Mouse (Mus musculus): ENCODE measurements around the gene Nelfb. TPM values are rescaled to one million over a fixed set of nuclear protein-coding genes. Genes with fewer than 3 reads are reported as not detected.

Gene Nelfb
- polyA plus RNA-seq, 1 experiment from 2014 or later = 124 TPM

DNA sequence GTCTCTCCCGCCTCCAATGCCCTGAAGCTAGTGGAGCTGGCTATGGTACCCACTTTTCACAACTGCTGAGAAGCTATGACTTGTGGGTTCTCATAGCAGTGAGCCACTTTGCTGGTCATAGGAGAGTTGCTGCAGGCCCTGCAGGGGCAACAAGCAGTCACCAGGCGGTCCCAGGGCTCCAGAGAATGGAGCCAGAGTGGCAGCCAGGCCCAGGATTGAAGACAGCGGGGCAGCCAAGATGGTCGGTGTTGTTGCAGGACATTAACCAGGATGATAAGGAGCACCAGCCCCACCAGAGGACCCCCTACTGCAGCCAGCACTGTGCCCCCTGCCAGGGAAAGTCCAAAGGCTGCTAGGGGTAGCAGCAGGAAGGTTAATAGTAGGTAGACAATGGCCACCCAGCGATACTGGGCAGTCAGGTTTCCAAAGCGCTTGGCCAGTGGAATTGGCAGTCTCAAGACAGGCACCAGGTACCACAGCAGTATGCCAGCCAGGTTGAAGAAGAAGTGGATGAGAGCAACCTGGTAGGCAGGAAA is 17.8 kb upstream of the Nelfb start:
- WGBS = 67% methylated on average over 6 of the region's 6 CpGs
- Histone ChIP-seq H3K36me3 (no peaks in the 10 kb centered on the region), H3K9me3 (no peaks in the 10 kb centered on the region), H3K27ac (no peak overlapping the region), H3K4me3 (no peak overlapping the region), H3K4me2 (replicated peaks) (peak overlapping the region; percentile 40), H3K27me3 (peaks cover 30% of the 10 kb centered on the region; the same call in 1 of the 2 replicates), H3K9ac (peak overlapping the region; percentile 31; the same call in 1 of the 2 replicates), H3K4me1 (peaks cover 10% of the 10 kb centered on the region)
- no peak for ATAC-seq (ENCODE audit: low FRiP score, low read depth)

DNA sequence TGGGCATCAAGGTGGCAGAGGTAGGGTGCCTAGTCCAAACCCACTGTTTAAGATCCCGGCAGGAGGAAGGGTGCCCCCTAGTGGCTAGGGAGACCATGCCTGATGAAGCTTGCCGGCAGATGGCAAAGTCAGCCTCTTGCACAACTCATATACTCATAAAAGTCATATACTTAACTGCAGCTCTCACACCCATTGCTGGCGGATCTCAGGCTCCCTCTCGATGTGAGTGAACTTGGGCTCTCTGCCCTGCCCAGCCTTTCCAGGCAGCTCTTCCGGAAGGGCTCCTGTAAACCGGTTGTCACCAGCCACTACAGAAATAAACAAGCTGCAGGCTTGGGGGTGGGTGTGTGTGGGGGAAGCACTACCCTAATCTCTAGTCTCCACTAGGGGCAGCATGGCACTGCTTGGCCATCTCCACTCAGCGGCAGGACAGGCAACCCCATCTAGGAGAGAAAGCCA is 17.2 kb upstream of the Nelfb start:
- Histone ChIP-seq H3K4me2 (replicated peaks) (peak overlapping the region; percentile 40), H3K9ac (no peak overlapping the region), H3K4me1 (peaks cover 14% of the 10 kb centered on the region), H3K4me3 (no peak overlapping the region), H3K27me3 (peaks cover 26% of the 10 kb centered on the region; the same call in 1 of the 2 replicates), H3K27ac (no peak overlapping the region), H3K9me3 (no peaks in the 10 kb centered on the region), H3K36me3 (no peaks in the 10 kb centered on the region)
- no peak for ATAC-seq (ENCODE audit: low FRiP score, low read depth)
- 2% methylated on average over 7 of the region's 7 CpGs for WGBS

DNA sequence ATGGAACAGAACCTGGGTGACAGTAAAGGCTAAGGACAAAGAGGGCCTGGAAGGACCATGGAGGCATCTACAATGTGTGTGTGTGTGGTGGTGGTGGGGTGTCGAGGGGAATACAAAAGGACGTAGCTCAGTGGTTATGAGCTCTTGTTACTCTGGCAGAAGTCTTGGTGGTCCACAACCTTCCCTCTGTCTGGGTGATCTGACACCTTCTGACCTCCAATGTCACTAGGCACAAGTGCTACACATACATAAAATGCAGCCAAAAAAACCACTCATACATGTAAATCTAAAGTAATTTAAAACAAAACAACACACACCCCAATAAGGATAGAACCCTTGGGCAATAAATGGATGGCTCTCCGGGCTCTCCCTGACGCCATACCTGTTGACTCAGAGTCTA is 16.1 kb upstream of the Nelfb start:
- Histone ChIP-seq H3K4me1 (peaks cover 18% of the 10 kb centered on the region), H3K4me2 (replicated peaks) (no peak overlapping the region), H3K9me3 (no peaks in the 10 kb centered on the region), H3K9ac (no peak overlapping the region), H3K4me3 (no peak overlapping the region), H3K27me3 (peaks cover 16% of the 10 kb centered on the region; the same call in 1 of the 2 replicates), H3K36me3 (peaks cover 3% of the 10 kb centered on the region; the same call in 1 of the 2 replicates), H3K27ac (no peak overlapping the region)
- ATAC-seq (ENCODE audit: low FRiP score, low read depth) = no peak
- 84% methylated on average over 4 of the region's 4 CpGs for WGBS

DNA sequence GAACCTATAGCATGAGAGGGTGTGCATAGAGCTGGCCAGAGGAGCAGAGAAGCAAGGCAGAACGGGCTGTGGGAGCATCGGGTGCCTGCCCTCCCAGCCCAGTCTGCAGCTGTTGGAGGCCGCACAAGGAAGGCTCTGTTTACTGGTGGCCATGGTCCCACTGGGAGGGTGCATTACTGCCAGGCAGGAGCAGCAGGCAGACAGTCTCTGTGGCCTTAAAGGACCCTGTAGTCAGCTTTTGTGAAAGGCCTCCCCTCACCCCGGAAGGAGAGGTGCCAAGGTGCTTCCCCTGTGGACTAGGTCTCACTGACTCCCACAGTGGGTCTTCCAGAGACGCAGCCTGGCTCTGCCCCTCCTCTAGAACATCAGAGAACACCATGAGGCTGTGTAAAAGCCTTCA is 15.6 kb upstream of the Nelfb start:
- Histone ChIP-seq H3K27ac (no peak overlapping the region), H3K4me3 (no peak overlapping the region), H3K9me3 (no peaks in the 10 kb centered on the region), H3K36me3 (peaks cover 8% of the 10 kb centered on the region), H3K4me1 (peaks cover 18% of the 10 kb centered on the region), H3K9ac (no peak overlapping the region), H3K27me3 (peaks cover 12% of the 10 kb centered on the region; the same call in 1 of the 2 replicates), H3K4me2 (replicated peaks) (no peak overlapping the region)
- 74% methylated on average over 5 of the region's 5 CpGs for WGBS
- no peak for ATAC-seq (ENCODE audit: low FRiP score, low read depth)

DNA sequence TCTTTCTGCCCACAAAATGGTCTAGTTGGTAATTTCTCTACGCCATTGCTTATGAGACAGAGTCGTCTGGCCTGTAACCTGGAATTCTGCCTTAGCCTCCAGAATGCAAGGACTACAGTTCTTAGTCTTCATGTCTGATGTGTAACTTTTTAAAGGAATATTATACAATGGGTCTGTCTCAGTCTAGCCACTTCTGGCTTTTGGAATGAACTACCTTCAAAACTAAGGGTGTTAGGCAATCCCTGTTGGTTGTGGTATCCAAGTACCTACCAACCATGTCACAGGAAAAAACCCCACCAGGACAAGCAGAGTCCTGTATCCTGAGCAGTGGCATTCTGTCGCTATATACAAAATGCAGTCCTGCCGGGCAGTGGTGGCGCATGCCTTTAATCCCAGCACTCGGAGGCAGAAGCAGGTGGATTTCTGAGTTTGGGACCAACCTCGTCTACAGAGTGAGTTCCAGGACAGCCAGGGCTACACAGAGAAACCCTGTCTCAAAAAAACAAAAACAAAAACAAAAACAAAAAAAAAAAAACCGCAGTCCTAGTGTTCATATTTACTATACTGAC is 14.6 kb upstream of the Nelfb start:
- no peaks in the 10 kb centered on the region for H3K9me3 ChIP-seq
- H3K27me3 ChIP-seq = peaks cover 3% of the 10 kb centered on the region; the same call in 1 of the 2 replicates
- peaks cover 13% of the 10 kb centered on the region for H3K36me3 ChIP-seq
- peak overlapping the region; percentile 68; the same call in 1 of the 2 replicates for H3K9ac ChIP-seq
- H3K4me2 ChIP-seq (replicated peaks) = peak overlapping the region; percentile 64
- peaks cover 18% of the 10 kb centered on the region for H3K4me1 ChIP-seq
- WGBS = 73% methylated on average over 8 of the region's 8 CpGs
- no peak for ATAC-seq (ENCODE audit: low FRiP score, low read depth)
- H3K4me3 ChIP-seq = peak overlapping the region; percentile 49
- peak overlapping the region; percentile 97 for H3K27ac ChIP-seq

DNA sequence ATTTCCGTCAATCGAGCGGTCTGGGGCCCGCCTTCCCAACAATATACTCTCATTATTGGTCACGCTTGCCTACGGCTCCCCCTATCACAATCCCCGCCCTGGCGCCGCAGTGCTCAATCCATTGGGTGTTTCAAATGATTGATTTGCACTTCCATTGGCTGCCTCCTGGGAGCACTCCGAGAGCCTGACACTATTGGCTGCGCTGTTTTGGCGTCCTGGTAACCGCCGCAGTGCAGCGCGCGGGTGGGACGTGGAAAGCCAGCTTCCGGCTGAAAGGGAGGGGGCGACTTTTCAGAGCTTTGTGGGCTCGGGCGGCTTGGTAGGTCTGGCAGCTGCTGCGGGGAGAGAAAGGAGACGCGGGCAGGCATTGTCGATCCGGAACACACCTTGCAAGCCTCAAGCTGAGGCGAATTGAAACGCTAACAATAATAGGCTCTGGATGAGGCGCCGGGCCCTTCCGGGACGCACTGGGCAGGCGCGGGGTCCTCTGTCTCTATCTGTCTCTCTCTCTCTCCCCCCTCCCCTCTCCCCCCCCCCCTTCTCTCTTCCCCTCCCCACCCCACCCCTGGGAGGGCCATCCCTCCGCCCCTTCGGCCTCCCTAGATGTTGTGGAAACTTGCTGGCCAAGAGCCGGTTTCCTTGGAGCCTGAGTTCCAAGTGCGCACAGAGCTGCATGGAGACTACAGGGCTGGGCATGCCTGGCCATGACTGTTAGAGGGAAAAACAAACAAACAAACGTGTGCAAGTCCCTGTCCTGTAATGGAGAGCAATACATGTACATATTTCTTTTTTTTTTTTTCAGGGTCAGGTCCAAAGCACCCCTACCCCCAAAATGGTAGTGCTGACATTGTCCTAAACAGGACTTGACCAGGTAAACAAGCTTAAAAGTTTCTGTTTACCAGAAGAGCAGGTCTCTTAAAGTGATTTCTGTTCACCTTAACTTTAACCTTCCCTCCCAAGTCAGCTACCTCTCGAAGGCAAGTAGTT is 13.8 kb upstream of the Nelfb start:
- H3K4me3 ChIP-seq = peak overlapping the region; percentile 91
- no peaks in the 10 kb centered on the region for H3K27me3 ChIP-seq
- peaks cover 18% of the 10 kb centered on the region for H3K4me1 ChIP-seq
- ATAC-seq (ENCODE audit: low FRiP score, low read depth) = peak; percentile 98
- WGBS = 3% methylated on average over 41 of the region's 41 CpGs
- H3K4me2 ChIP-seq (replicated peaks) = peak overlapping the region; percentile 64
- H3K36me3 ChIP-seq = peaks cover 13% of the 10 kb centered on the region
- H3K9me3 ChIP-seq = no peaks in the 10 kb centered on the region
- peak overlapping the region; percentile 68 for H3K9ac ChIP-seq
- peak overlapping the region; percentile 97 for H3K27ac ChIP-seq

DNA sequence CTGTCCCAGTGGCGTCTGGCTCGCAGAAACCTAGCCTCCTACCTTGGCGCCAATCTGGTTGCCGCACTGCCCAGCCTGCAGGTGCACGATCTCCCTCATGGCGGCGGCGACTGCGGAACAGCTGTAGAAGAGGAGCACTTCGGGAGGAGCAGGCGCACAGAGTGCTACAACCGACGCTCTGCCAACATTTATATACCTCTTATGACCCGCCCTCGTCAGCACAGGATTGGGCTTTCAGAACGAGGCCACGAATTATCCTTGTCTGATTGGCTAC is 13.1 kb upstream of the Nelfb start, which contains the start of gene Tubb4b:
TSS of gene Tubb4b (minus strand) at position 211 of the 274 bp plus-strand sequence.
- Histone ChIP-seq H3K27me3 (no peaks in the 10 kb centered on the region), H3K9me3 (no peaks in the 10 kb centered on the region), H3K4me2 (replicated peaks) (peak within 1 kb of the TSS; percentile 96), H3K36me3 (peaks cover 13% of the 10 kb centered on the region), H3K4me1 (peaks cover 18% of the 10 kb centered on the region), H3K9ac (peak within 1 kb of the TSS; percentile 89), H3K27ac (peak within 1 kb of the TSS; percentile 97), H3K4me3 (peak within 1 kb of the TSS; percentile 91)
- no peak for ATAC-seq (ENCODE audit: low FRiP score, low read depth)
- WGBS = 0% methylated on average over 17 of the region's 17 CpGs

DNA sequence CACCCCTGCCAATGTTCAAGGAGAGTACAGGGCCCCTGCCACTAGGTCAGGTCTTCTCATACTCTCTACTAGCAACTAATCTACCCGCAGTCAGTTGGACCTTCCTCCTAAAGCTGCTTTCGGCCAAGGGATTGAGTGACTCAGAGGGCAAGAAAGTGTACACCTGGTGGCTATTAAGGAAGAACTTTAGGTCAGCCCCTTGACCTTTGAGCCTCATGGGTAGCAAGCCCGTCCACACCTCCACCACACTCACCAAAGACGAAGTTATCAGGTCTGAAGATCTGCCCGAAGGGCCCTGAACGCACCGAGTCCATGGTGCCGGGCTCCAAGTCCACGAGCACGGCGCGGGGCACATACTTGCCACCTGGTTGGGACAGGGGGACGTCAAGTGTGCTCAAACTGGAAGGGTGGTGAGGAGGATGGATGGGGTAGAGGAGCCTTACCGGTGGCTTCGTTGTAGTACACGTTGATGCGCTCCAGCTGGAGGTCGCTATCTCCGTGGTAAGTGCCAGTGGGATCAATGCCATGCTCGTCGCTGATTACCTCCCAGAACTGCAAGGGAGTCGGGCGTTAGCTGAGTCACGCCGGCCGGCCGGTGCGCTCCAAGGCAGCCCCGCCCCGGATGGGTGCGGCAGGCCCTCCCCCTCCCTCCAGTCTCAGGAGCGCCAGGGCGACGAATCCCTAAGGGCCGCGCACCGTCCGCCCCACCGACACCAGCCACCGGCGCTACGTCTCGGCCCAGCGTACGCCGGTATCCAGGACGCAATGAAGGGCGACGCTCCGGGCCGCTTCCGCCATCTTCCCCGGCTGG is 12.6 kb upstream of the Nelfb start:
- no peaks in the 10 kb centered on the region for H3K9me3 ChIP-seq
- WGBS = 2% methylated on average over 49 of the region's 53 CpGs
- H3K4me2 ChIP-seq (replicated peaks) = peak overlapping the region; percentile 96
- peaks cover 13% of the 10 kb centered on the region for H3K36me3 ChIP-seq
- ATAC-seq (ENCODE audit: low FRiP score, low read depth) = peak; percentile 6
- peak overlapping the region; percentile 90 for H3K27ac ChIP-seq
- H3K9ac ChIP-seq = peak overlapping the region; percentile 89
- peak overlapping the region; percentile 91 for H3K4me3 ChIP-seq
- H3K27me3 ChIP-seq = peaks cover under 1% of the 10 kb centered on the region; the same call in 1 of the 2 replicates
- peaks cover 16% of the 10 kb centered on the region for H3K4me1 ChIP-seq

DNA sequence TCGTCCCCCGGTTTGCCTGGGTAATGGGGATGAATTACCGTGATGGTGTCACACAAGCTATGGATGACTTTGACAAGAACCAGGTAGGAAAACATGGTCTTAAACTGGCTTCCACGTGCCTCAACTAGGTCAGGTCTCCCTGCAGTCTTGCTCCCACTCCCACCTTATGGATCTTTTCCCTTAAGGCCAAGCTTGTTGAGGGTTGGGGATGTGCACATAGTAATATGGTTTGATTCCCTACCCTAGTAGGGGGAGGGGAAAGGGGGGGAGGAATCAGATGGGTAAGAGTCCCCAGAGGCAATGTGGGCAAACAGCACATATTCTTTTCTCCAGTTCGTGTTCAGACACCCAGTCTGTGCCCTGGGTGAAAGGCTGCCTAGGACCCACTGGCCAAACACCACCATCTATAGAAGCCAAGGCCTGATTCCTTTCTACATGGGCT is 10.1 kb upstream of the Nelfb start:
- no peak for ATAC-seq (ENCODE audit: low FRiP score, low read depth)
- 70% methylated on average over 5 of the region's 5 CpGs for WGBS

DNA sequence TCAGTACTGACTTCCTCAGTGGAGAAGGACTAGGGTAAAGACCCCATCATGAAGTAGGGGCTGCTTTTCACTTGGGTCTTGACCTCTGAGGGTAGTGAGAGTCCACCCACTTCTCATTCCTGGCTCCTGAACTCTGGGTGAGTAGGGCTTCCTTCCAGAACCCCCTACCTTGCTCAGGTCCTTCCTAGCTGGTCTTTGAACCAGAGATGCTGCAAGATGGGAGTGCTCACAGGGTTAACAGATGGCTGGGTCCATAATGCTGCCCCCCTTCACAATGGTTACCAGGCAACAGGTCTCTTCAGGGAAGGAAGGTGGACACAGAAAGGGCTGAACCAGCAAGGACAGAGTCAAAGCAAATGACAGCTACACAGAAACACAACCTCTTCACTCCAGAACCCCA is 7.2 kb upstream of the Nelfb start, which contains the start of gene Fam166a:
TSS of gene Fam166a (plus strand) at position 301 of the 400 bp plus-strand sequence.
- H3K4me2 ChIP-seq (replicated peaks) = no peak within 1 kb of the TSS
- H3K27me3 ChIP-seq = peaks cover 3% of the 10 kb centered on the region; the same call in 1 of the 2 replicates
- H3K9me3 ChIP-seq = no peaks in the 10 kb centered on the region
- no peak for ATAC-seq (ENCODE audit: low FRiP score, low read depth)
- peaks cover 4% of the 10 kb centered on the region for H3K4me1 ChIP-seq
- no peak within 1 kb of the TSS for H3K27ac ChIP-seq
- H3K4me3 ChIP-seq = no peak within 1 kb of the TSS
- H3K36me3 ChIP-seq = peaks cover 13% of the 10 kb centered on the region
- no peak within 1 kb of the TSS for H3K9ac ChIP-seq

More for the DNA sequence above, 10.1 kb upstream of the Nelfb start:
- Histone ChIP-seq H3K9ac (no peak overlapping the region), H3K4me2 (replicated peaks) (no peak overlapping the region), H3K4me1 (peaks cover 14% of the 10 kb centered on the region), H3K4me3 (no peak overlapping the region), H3K27ac (no peak overlapping the region), H3K9me3 (no peaks in the 10 kb centered on the region), H3K27me3 (peaks cover 3% of the 10 kb centered on the region; the same call in 1 of the 2 replicates), H3K36me3 (peaks cover 13% of the 10 kb centered on the region)

DNA sequence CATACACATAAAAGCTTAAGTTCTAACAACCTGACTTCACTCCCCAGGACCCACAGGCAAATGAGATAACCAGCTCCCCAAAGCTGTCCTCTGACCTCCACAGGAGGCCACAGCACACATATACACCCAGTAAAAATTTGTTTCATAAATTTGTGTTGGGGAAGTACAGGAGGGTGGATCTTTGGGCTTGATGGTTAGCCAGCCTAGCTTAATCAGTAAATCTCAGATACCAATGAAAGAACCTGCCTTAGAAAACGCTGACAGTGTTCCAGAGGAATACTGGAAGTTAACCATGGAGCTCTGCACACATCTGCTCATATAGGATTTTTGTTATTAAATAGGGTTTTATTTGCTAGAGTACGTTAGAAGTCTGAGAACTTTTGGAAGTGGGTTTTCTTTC is 6.4 kb upstream of the Nelfb start:
- no peaks in the 10 kb centered on the region for H3K4me1 ChIP-seq
- H3K27me3 ChIP-seq = peaks cover 5% of the 10 kb centered on the region; the same call in 1 of the 2 replicates
- peaks cover 10% of the 10 kb centered on the region for H3K36me3 ChIP-seq
- H3K9me3 ChIP-seq = no peaks in the 10 kb centered on the region
- no peak for ATAC-seq (ENCODE audit: low FRiP score, low read depth)
- WGBS = 59% methylated on average over 2 of the region's 2 CpGs
- no peak overlapping the region for H3K27ac ChIP-seq
- no peak overlapping the region for H3K4me2 ChIP-seq (replicated peaks)
- H3K4me3 ChIP-seq = no peak overlapping the region
- H3K9ac ChIP-seq = no peak overlapping the region
